Mouse (Mus musculus) small intestine, adult 2 months (tissue): ENCODE measurements around the gene Slc24a3. TPM values are rescaled to one million over a fixed set of nuclear protein-coding genes. Genes with fewer than 3 reads are reported as not detected.

Source experiments
- H3K27ac ChIP-seq: fragments of 200-500 bp; 2 replicates; pipeline ENCODE4 v1.5.1; 2012; ENCODE audit warnings: low read depth, low read length, control low read depth, inconsistent platforms; ENCODE audit not compliant: insufficient read depth
- H3K27me3 ChIP-seq: fragments of 200-500 bp; 2 replicates; pipeline ENCODE4 v1.6.1; 2012; ENCODE audit warnings: mild to moderate bottlenecking, moderate library complexity, low read length, inconsistent platforms; ENCODE audit not compliant: control insufficient read depth, insufficient read depth
- H3K36me3 ChIP-seq: fragments of 200-500 bp; 2 replicates; pipeline ENCODE4 v1.6.1; 2012; ENCODE audit warnings: mild to moderate bottlenecking, low read length, control low read depth, inconsistent platforms; ENCODE audit not compliant: control insufficient read depth, insufficient read depth
- H3K4me1 ChIP-seq: fragments of 200-500 bp; 2 replicates; pipeline ENCODE4 v1.6.1; 2012; ENCODE audit warnings: low read length, inconsistent platforms, mixed read lengths; ENCODE audit not compliant: control insufficient read depth, insufficient read depth, insufficient read length
- H3K4me3 ChIP-seq: fragments of 200-500 bp; 2 replicates; pipeline ENCODE4 v1.5.1; 2012; ENCODE audit warnings: low read depth, mild to moderate bottlenecking, control low read depth, inconsistent platforms, low read length, moderate library complexity
- CTCF ChIP-seq: fragments of 200-500 bp; IDR thresholded peaks from 2 replicates; pipeline ENCODE4 v1.5.1; 2012; ENCODE audit warnings: low read depth, mild to moderate bottlenecking, control low read depth, inconsistent platforms, low read length, moderate library complexity, mixed read lengths; ENCODE audit not compliant: insufficient replicate concordance, insufficient read length; ENCODE audit errors: extremely low read depth
- POLR2A ChIP-seq: fragments of 200-500 bp; IDR thresholded peaks from 2 replicates; pipeline ENCODE4 v1.6.1; 2012; ENCODE audit warnings: low read depth, mild to moderate bottlenecking, control low read depth, inconsistent platforms, low read length, moderate library complexity
- WGBS: fragments of 180-500 bp; shearing (Covaris S2); methylation state at CpG from one replicate; pipeline ENCODE4 v1.1.7; 2018; 5-methylcytosine and 5-hydroxymethylcytosine counted together
- polyA plus RNA-seq: library from polyadenylated mRNA; depleted of rRNA; stranded (reverse); fragments of >200 nt; gene quantifications from 2 replicates; pipeline ENCODE4 v1.2.3, GENCODE M21; 2012

Gene Slc24a3
- polyA plus RNA-seq, 1 experiment, result 6.1 TPM

DNA sequence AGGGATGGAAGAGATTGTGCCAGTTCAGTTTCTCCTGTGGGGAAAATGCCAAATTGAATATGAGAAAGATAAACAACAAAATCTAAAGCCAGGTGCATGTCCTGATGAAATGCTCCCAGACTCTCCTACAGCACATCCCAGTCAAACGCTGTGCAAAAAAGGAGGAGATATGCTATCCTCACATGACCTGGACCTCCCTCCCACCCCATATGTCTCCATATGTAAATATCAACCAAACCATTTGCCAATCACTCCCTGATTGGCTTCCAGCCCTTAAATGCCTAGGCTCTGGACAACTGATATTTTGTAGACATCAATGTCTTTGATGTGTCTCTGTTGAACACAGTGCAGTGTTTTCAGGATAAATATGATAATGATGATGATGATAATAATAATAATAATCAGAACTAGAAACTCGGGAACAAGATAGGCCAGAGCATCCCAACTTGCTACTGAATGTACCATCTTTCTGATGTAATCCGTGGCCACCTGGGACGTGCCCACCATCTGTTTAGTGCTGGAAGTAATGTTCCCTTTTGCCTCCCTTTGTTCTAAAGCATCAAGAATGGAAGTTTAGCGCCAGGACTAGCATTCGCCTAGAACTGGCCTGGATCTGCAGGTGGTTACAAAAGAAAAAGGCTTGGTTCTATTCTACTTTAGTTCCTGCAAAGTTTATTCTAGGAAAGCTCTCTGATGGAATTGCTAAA is 190.8 kb downstream of the Slc24a3 start:
- Histone ChIP-seq H3K27ac (no peak overlapping the region), H3K4me3 (no peak overlapping the region), H3K4me1 (no peaks in the 10 kb centered on the region), H3K27me3 (no peaks in the 10 kb centered on the region), H3K36me3 (no peaks in the 10 kb centered on the region)
- WGBS, result 76% methylated on average over 6 of the region's 6 CpGs
- TF ChIP-seq POLR2A, result no peak
- TF ChIP-seq CTCF, result no peak

DNA sequence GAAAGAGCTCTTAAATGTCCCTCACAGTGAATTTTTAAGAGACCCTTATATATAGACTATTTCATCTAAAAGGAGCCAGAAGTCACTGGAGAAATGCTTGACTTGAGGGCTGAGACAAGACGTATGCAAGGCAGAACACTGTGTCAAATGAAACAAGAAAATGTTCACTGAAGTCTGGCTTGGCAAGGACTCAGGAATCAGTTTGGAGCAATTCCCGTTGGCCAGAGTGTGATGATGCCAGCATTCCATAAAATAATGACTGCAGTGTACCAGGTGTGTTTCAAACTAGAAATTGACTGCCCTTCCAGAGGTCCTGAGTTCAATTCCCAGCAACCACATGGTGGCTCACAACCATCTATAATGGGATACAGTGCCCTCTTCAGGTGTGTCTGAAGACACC is 196.1 kb downstream of the Slc24a3 start:
- Histone ChIP-seq H3K4me1 (no peaks in the 10 kb centered on the region), H3K4me3 (no peak overlapping the region), H3K27ac (no peak overlapping the region), H3K27me3 (no peaks in the 10 kb centered on the region), H3K36me3 (no peaks in the 10 kb centered on the region)
- TF ChIP-seq POLR2A, result no peak
- TF ChIP-seq CTCF, result no peak
- 50% methylated on average over 2 of the region's 2 CpGs for WGBS

DNA sequence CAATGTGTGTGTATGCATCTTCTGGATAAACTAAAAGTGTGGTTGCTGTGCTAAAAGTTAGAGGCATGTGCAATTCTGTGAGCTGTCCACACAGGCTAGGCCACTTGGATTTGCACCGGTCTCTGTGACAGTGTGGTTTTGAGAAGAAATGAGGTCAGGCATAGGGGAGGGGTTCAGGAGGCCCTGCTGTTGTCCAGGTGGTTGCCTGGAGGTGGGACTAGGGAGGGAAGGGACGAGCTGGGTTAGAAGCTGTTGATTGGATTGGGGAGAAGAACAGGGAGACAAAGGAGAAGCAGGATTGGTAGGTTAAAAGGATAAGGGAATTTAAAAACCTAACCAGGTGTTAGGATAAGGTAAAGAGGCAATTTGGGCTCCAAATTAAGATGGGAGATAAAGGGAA is 201.1 kb downstream of the Slc24a3 start:
- 38% methylated on average over 2 of the region's 2 CpGs for WGBS

DNA sequence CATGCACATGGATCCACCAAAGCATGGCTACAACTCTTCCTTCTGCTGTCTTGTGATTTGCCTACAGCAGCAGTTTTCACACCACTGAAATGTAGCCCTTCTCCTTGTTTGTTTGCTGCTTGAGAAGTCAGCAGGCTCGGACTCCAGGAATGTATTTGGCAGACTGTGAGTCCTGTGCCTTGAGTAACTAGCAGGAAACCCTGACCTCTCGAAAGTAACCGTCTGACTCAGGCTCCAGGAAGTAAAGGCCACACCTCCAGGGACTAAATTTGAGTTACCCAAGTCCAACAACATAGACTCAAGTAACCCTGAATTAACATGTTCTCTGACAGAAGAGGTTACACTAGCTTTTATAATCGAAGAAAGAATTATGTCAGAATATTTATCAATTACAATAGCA is 203.2 kb downstream of the Slc24a3 start:
- no peak overlapping the region for H3K27ac ChIP-seq
- H3K4me3 ChIP-seq, result no peak overlapping the region
- no peaks in the 10 kb centered on the region for H3K36me3 ChIP-seq
- H3K27me3 ChIP-seq, result no peaks in the 10 kb centered on the region
- 33% methylated on average over 4 of the region's 4 CpGs for WGBS
- no peak for TF ChIP-seq POLR2A
- TF ChIP-seq CTCF, result no peak
- H3K4me1 ChIP-seq, result no peaks in the 10 kb centered on the region

More for the DNA sequence above, 201.1 kb downstream of the Slc24a3 start:
- no peak overlapping the region for H3K4me3 ChIP-seq
- no peaks in the 10 kb centered on the region for H3K36me3 ChIP-seq
- no peak overlapping the region for H3K27ac ChIP-seq
- TF ChIP-seq CTCF, result no peak
- no peak for TF ChIP-seq POLR2A
- no peaks in the 10 kb centered on the region for H3K27me3 ChIP-seq
- H3K4me1 ChIP-seq, result no peaks in the 10 kb centered on the region

DNA sequence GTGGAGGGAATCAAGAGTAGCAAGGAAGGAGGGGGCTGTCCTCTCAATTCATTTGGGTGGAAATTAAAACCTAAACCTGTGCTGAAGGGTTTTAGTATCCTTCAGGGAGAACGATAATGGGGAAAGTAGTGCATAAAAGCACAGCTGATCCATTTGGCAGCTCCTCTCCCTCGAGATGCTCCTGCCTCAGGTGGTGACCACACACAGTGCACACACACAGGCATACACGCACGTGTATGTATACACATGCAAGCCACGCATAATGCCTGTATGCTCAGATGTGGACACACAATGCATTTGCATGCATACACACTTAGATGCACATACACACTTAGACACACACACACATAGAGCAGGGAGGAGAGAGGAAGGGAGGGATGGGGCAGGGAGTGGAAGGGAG is 206.2 kb downstream of the Slc24a3 start:
- Histone ChIP-seq H3K36me3 (no peaks in the 10 kb centered on the region), H3K27me3 (no peaks in the 10 kb centered on the region), H3K4me1 (no peaks in the 10 kb centered on the region), H3K27ac (no peak overlapping the region), H3K4me3 (no peak overlapping the region)
- WGBS, result 77% methylated on average over 5 of the region's 5 CpGs
- no peak for TF ChIP-seq CTCF
- no peak for TF ChIP-seq POLR2A

DNA sequence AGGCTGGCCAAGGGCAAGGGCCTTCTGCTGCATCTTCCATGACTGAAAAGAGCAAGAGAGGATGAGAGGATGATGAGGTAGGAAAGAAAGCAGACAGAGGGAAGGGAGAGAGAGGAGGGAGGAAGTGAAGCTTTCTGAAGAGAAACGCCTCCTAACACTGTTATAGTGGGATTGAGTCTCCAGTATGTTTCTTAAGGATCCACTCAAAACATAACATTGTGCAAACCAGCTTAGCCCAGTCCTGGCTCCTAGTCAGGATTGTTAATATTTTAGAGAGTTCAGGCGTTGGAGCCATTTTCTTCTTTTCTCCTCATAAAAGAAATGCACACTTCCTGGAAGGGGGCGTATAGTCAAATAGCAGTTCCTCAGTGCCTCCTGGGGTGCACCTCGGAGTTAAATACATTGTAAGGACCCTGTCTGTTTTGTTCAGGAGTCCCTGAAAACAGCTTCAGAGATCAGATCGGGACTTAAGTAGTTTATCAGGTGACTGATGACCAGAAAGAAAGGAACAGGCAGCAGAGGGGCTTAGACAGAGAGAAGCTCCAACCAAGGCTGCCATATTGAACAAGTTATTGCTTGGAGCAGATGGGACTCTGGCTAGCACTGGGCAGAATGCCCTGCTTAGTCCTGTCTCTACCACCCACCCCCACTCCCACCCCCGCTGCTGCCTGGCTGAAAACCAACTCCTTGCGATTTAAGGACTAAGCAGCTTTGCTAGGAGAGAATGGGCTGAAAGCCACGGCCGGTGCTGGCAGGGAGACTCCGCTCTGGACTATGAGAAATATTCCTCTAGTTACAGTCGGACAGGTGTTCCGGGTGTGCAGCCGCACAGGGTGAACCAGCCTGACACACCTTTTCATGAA is 215.6 kb downstream of the Slc24a3 start:
- Histone ChIP-seq H3K4me1 (no peaks in the 10 kb centered on the region), H3K36me3 (no peaks in the 10 kb centered on the region), H3K4me3 (no peak overlapping the region), H3K27ac (no peak overlapping the region), H3K27me3 (no peaks in the 10 kb centered on the region)
- WGBS, result 80% methylated on average over 13 of the region's 13 CpGs
- no peak for TF ChIP-seq POLR2A
- TF ChIP-seq CTCF, result no peak

DNA sequence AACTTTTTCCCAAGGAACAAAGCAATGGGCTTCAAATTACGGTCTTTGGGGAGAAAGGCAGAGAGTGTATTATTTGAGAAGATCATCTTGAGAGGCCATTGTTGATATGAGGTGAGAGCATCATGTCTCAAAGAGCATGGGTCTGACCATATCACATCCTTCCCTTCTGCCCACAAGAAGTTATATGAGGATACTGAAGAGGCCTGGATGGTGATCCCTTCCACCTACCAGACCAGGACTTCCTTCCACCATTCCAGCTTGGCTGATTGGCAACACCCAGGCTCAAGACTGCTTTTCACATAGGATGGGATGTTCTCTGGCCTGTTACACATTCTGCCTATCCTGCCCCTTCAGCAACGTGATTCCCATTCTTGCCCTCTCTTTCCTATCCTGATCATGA is 216.7 kb downstream of the Slc24a3 start:
- Histone ChIP-seq H3K4me1 (no peaks in the 10 kb centered on the region), H3K36me3 (no peaks in the 10 kb centered on the region), H3K27me3 (no peaks in the 10 kb centered on the region), H3K4me3 (no peak overlapping the region), H3K27ac (no peak overlapping the region)
- TF ChIP-seq POLR2A (no peak), CTCF (no peak)
- 88% methylated on average over 2 of the region's 2 CpGs for WGBS

DNA sequence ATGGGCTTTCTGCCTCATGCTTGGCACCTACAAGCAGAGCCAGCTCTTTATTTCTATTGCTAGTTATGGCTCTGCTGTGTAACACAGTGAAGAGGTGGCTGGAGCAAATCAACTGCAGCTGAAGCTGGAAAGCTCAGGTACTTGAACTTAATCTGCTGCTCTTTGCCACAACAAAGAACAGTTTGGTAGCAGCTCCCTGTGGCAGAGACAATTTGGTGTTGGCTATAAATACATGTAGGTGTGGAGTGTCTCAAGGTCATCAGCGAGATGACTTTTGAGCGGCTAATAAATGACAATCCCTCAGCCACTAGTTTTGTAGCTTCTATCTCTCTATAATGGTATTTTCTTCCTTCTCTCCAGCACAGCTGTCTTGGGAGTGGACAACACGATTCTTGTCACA is 217.7 kb downstream of the Slc24a3 start:
- Histone ChIP-seq H3K4me1 (no peaks in the 10 kb centered on the region), H3K27ac (no peak overlapping the region)
- 64% methylated on average over 3 of the region's 3 CpGs for WGBS

More for the DNA sequence above, 217.7 kb downstream of the Slc24a3 start:
- TF ChIP-seq POLR2A (no peak), CTCF (no peak)
- Histone ChIP-seq H3K4me3 (no peak overlapping the region), H3K36me3 (no peaks in the 10 kb centered on the region), H3K27me3 (no peaks in the 10 kb centered on the region)
